Comparison of ENCODE assay signal across 7 mouse cellular contexts in genomic region chr7:98103002-98103941, GRCm38 (mm10). TPM values are rescaled to one million over a fixed set of nuclear protein-coding genes. Genes with fewer than 3 reads are reported as not detected.
DNase-seq lines count a peak whose midpoint lies in the region; ATAC-seq lines count a peak whose summit lies in the region.

No protein-coding gene starts in this region.

- H3K4me1 ChIP-seq in intestine, embryonic 16.5 days (ENCODE audit: control insufficient read depth, insufficient read depth, low read length): peaks cover 18% of the 10 kb centered on the region
- peaks cover 20% of the 10 kb centered on the region for H3K4me1 ChIP-seq in midbrain, embryonic 10.5 days

- intact Hi-C loops in left cerebral cortex, postnatal 36 days (cut with DNase I): no loop called here

- H3K9ac ChIP-seq in intestine, embryonic 16.5 days (ENCODE audit: low read depth, low read length): peak overlapping the region; percentile 67

- peak; percentile 54 for ATAC-seq in intestine, embryonic 16.5 days

- H3K4me2 ChIP-seq in intestine, embryonic 16.5 days (ENCODE audit: low read depth, low read length): peak overlapping the region; percentile 49

- no peaks in the 10 kb centered on the region for H3K36me3 ChIP-seq in intestine, embryonic 16.5 days (ENCODE audit: control insufficient read depth, insufficient read depth, low read length)
- peaks cover 2% of the 10 kb centered on the region; the same call in 1 of the 2 replicates for H3K36me3 ChIP-seq in midbrain, embryonic 10.5 days

- H3K9me3 ChIP-seq in intestine, embryonic 16.5 days (ENCODE audit: control insufficient read depth, low read length): no peaks in the 10 kb centered on the region
- no peaks in the 10 kb centered on the region for H3K9me3 ChIP-seq in midbrain, embryonic 10.5 days (replicated peaks)

- no peaks in the 10 kb centered on the region for H3K27me3 ChIP-seq in intestine, embryonic 16.5 days (replicated peaks; ENCODE audit: control insufficient read depth, insufficient read depth, low read length)
- H3K27me3 ChIP-seq in midbrain, embryonic 10.5 days (ENCODE audit: low read depth, poor library complexity, severe bottlenecking): no peaks in the 10 kb centered on the region

- peak overlapping the region; percentile 96 for H3K27ac ChIP-seq in intestine, embryonic 16.5 days (ENCODE audit: low read length)
- H3K27ac ChIP-seq in midbrain, embryonic 10.5 days (replicated peaks): peak overlapping the region; percentile 89

- H3K4me3 ChIP-seq in intestine, embryonic 16.5 days (ENCODE audit: low read length): peak overlapping the region; percentile 34
- H3K4me3 ChIP-seq in midbrain, embryonic 10.5 days: peak overlapping the region; percentile 46

- 10% methylated on average over 26 of the region's 26 CpGs for WGBS in intestine, embryonic 16.5 days
- 19% methylated on average over 24 of the region's 26 CpGs for WGBS in midbrain, embryonic 10.5 days

- DNase-seq in adrenal gland, postnatal 10 days: peak; percentile 89
- peak; percentile 84 for DNase-seq in embryo, embryonic 9.5 days (ENCODE audit: extremely low spot score)
- DNase-seq in gastrocnemius, postnatal 4 days (ENCODE audit: low spot score in 2 of 2): peak; percentile 52 to 83
- peak; percentile 79 to 82 for DNase-seq in left cerebral cortex, postnatal 36 days (ENCODE audit: low spot score in 2 of 2)
- DNase-seq in midbrain, embryonic 10.5 days (ENCODE audit: low spot score): peak; percentile 86
- peak; percentile 94 for DNase-seq in right cerebral cortex, postnatal 4 days

RNA-seq across cellular contexts. Expression of gene Myo7a, which starts 16.1 kb away (rescaled TPM):
- 10 to 100 TPM; 48.9 to 87.1 TPM for total RNA-seq in adrenal gland, postnatal 10 days (2021)
- total RNA-seq in gastrocnemius, postnatal 4 days (2021): 1 to 10 TPM; 7.0 to 7.1 TPM
- 24.0 and 35.6 TPM in 2 replicates for polyA plus RNA-seq in intestine, embryonic 16.5 days (2015; fragmentation: Nextera tagmentation; extraction: Ambion mirVana)
- total RNA-seq in left cerebral cortex, postnatal 36 days (2021): 10 to 100 TPM; 11.4 to 11.5 TPM
- polyA plus RNA-seq in midbrain, embryonic 10.5 days (2016; fragmentation: Nextera tagmentation; extraction: Ambion mirVana): 17.7 and 19.2 TPM in 2 replicates

RNA-seq across cellular contexts. Expression of gene Omp, which starts 42.0 kb away (rescaled TPM):
- total RNA-seq in adrenal gland, postnatal 10 days (2021): 1 to 10 TPM in 1 of 2 experiments, under 1 TPM in 1; 0.66 to 1.2 TPM
- total RNA-seq in gastrocnemius, postnatal 4 days (2021): under 1 TPM; 0.32 to 0.36 TPM
- 0.37 TPM in 2 replicates for polyA plus RNA-seq in intestine, embryonic 16.5 days (2015; fragmentation: Nextera tagmentation; extraction: Ambion mirVana)
- under 1 TPM; 0.57 to 0.79 TPM for total RNA-seq in left cerebral cortex, postnatal 36 days (2021)
- 0.10 TPM in 2 replicates for polyA plus RNA-seq in midbrain, embryonic 10.5 days (2016; fragmentation: Nextera tagmentation; extraction: Ambion mirVana)

Comparison
In these comparisons a context has a peak if more than half of its experiments do, and no peak if none do; other contexts are left out.
1. Peak in every context shown above with its lines: DNase-seq, ATAC-seq, H3K4me3 ChIP-seq and H3K27ac ChIP-seq.